Mouse (Mus musculus): ENCODE measurements at regions not wholly inside any gene's neighbourhood (a gene's known extent, or its start where the extent isn't known, plus 50 kb on each side); places are given as distances from the start of the nearest gene placed in this dataset.

DNA sequence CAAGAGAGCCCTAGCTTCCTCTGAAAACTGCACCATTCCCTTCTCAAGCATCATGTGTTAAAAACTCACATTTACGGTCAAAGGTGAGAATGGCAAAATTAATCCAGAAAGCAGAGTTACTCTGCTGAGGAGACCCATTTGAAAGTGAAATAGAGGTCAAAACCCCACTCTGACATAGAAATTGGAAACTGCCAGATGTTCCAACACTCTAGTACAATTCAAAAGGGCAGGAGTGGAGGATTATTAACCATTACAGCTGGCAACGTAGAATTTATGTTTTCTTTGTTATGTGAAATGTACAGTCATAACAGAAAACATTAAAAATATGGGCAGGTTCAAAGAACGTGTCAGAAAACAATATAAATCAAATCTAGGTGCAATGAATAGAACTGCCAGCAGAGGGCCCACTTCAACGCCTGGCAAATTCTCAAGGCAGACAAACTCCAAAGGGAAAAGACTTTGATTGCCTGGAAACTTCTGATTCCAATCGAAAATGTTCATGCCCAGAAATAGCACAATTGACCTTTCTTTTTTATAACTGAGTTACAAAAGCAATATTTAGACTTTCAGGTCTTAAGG is 54.2 kb upstream of the Rfpl4b start:
- DNase-seq, result peak; percentile 39 to 64

DNA sequence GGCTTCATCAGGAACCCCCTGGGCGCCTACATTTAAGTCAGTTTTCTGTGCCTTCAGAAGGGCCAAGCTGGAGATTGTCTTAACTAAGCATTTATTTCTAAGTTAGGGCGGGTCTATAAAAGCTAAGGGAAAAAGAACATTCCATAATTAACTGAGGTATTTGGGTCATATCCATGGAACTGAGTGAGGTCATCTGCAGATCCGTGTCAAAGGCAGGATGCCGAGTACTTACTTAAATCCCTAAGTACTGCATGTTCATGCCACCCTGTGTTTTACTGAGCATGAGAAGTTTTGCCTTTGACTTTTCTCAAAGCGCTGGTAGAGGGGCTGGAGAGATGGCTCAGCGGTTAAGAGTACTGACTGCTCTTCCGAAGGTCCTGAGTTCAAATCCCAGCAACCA is 57.7 kb upstream of the Rfpl4b start:
- no peak for DNase-seq

DNA sequence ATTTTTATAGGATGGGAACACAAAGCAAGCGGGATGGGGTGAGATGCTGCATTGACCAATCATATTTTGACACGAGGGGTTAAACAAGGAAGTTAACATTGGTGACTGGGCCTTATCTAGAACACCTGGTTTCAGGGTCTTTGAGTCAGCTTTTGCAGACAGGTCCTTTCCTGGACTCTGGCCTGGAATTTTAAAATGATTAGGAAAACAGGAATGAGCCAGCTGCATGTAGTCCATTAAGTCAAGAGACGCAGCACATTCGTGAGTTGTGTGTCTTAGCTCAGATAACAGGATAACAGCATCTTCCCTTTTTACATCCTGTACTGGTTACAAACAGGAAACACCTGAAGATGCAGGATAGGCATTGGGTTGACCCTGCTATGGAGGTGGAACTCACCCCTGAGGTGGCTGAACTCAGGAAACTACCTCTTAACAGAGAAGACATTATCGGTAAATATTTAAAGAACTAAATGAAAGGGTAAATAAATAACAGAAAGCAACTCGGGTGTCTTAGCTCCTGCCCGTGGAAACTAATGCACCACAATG is 59.1 kb upstream of the Rfpl4b start:
- no peak for DNase-seq

DNA sequence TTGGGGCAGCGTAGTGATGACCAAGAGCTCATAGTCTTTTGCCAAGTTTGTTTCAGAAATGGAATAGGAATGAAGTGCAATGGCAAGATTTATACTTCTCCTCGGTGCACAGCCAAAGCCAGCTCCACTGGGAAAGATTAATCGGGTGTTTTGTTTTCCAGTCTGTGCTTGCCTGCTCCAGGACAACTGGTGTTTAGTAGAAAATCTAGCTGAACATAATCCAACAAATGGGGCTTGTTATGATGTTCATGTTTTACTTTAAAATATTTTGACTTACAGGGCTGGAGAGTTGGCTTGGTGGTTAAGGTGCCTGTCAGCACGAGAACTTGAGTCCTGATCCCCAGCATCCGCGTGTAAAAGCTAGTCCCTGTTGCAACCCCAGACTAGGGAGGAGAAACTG is 60.6 kb upstream of the Rfpl4b start:
- no peak for DNase-seq

DNA sequence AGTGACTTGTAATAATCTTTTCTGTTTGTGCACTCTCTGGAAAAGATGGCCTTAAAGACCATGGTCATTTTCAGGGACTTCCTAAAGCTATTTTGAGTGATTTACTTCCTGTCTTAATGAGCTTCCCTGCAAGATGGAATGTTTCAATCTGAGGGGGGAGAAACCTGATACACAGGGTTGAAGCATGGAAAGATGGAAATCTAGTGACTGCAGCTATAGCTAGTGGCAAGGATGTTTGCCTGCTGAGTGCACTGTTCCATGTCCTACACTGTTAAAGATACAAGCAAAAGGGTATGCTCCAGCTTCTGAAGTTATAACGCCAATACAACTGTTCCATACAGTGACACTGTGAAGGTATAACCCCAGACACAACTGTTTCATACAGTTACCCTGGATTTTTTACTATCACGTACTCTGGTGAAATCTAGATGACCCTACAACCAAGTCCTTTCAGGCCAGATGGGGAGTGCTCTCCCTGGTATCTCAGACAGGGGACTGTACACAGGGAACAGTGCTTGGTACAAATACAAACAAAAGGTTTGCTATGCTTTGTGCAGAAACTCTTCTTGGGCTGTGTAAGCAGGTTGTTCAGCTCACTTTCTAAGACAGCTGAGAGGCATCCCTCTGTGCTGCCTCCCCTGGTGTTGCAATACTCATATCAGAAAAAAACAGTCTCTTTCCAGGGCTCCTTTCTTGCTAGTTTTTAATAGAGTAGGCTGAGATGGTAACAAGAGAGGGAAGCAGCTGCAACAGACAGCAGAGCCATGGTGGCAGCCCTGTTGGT is 62.4 kb upstream of the Rfpl4b start:
- no peak for DNase-seq

DNA sequence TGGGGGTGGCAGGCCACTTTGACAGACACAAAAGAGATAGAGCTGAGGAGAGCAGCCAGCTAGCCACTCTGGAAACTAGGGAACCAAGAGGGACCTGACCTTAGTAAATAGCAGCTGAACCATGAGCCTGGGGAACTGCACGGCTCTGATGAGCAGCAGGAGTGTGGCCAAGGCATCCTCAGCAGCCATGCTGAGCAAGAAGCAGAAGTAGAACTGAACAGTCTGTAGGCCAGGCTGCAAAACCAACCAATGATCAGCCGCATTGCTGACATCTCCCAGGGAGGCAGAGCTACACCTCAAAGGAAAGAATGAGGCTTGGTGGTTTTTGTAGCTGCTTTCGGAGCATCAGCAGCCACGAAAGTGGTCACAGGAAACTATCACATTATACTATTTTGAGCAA is 63.1 kb upstream of the Rfpl4b start:
- DNase-seq, result no peak

DNA sequence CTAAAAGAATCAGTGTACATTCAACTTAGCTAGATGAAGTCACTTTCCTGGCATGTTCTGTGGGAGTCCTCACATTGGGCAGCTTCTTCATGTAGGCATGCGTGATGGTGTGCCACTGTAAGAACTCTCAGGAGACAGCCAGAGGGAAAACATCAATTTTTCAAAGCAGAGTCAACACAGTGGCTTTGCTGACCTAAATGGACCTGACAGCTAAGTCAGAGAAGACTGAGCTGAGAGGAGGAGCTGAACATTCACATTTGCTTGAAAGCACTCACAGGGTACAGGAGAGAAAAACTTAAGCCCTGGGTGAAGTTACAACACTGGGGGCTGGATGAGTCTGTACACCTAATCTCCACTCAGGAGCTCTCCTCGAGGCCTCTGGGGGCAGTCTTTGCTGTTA is 64.9 kb upstream of the Rfpl4b start:
- DNase-seq, result no peak

DNA sequence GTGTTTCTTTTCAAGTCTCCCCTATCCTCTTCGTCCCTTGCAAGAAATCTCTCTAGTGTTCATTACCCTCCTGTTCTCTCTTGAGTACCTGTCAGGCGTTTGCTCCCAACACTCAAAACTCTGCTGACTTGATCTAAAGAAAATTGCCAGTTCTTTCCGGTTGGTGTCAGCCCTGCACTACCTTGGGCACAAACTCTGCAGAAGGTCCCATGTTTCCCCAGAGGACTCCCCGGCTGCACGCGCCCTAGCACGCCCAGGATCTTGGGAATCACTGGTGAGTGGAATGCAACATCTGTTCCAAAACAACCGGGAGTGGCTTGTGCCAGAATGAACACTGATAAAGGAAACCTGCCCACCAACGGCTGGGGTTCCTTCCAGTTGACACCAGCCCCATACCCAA is 66.3 kb upstream of the Rfpl4b start:
- DNase-seq, result no peak

DNA sequence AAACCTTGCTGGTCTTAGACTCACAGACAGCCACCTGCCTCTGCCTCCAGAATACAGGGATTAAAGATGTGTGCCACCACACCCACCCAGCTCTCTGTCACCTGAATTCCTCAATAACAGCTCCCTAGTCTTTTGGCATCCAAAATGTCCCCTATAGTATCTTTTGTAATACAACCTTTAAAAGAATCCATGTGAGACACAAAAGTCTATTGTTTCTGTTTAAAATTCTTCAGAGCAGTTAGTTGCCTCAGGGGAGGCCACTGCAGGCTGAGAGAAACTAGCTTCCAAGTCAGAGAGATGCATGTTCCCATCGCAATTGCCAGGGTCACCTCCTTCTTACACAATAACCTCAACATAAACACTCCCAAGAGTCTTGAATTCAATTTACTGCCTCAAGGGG is 70.6 kb upstream of the Lama4 start:
- DNase-seq, result no peak

DNA sequence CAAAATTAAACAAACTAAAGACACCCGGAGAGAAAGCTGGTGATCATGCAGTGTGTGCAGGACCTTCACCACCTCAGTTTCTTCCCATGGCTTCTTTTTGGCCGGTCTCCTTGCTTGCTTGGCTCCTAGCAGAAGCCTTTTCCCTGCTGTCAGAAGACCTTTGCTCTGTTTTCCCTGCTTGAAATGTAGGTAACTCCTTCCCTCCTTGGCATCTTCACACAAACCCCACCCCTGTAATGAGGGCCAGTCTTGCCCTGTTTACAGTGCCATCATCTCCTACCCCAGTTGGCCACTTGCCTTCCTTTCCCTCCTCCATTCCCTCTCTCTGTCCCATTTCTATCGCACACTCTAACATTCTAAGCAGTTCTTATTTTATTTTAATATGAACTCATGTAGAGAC is 69.7 kb upstream of the Lama4 start:
- DNase-seq, result no peak

DNA sequence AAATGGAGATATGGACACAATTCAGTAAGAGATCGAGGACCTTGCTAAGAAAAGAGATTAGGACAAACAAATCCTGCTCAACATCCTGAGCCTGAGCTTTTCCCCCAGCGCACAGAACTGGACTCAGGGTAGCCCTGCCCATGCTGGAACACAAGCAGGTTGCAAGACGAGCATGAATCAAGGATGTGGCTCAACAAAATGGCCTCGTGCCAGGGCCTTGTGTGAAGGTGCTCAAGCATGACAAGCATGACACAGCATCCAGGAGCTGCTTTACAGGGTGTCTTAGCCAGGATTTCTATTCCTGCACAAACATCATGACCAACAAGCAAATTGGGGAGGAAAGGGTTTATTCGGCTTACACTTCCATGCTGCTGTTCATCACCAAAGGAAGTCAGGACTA is 67.7 kb upstream of the Lama4 start:
- peak in 1 of 2 experiments; percentile 30 for DNase-seq

DNA sequence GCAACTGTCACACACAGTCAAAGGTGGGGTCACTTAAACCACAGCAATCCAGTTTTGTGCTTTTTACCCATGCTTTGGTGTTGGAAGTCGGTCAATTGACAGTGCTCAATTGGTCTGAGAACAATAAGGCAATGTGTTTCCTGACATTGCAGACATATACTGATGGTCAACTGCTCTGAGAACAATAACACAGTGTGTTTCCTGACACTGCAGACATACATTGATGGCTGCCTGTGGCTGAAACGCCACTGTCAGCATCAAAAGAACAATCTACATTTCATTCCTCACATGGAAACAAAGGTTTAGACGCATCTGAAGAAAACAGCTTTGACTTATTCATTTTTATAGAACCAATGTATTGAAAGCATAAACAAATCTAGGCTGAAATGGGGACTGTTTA is 59.2 kb upstream of the Lama4 start:
- DNase-seq, result no peak

DNA sequence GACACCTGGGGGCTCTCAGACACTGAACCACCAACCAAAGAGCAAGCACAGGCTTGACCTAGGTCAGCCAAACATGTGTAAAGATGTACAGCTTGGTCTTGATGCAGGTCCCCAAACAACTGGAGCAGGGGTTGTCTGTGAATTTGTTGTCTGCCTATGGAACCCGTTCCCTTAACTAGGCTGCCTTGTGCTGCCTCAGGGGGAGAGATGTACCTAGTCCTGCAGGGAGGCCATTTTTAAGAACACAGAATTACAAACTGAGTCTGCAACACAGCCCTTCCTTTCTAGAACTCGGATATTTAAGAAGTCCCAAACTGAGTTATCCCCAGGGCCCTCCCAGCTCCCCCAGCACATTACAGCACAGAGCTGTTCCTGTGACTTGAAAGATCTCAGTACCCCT is 57.5 kb upstream of the Lama4 start:
- DNase-seq, result no peak

DNA sequence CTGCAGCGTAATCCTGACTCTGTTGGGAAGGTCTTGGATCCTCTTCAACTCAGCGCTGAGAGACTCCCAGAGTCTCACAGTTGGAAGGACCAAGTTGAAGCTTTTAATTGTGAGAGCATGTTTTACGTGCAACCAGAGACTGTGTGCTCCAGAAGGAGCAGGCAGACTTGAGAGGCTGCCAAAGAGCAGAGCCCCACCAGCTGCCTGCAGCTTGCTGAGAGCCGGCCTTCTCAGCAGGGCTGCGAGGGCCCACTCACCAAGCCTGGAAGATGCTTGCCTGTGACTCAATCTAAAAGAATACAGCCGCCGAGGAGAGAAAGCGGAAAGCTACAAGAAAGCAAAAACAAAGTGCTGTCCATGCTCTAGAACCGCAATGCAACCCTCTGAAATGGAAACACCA is 57.0 kb upstream of the Lama4 start:
- DNase-seq, result peak; percentile 64 to 70

DNA sequence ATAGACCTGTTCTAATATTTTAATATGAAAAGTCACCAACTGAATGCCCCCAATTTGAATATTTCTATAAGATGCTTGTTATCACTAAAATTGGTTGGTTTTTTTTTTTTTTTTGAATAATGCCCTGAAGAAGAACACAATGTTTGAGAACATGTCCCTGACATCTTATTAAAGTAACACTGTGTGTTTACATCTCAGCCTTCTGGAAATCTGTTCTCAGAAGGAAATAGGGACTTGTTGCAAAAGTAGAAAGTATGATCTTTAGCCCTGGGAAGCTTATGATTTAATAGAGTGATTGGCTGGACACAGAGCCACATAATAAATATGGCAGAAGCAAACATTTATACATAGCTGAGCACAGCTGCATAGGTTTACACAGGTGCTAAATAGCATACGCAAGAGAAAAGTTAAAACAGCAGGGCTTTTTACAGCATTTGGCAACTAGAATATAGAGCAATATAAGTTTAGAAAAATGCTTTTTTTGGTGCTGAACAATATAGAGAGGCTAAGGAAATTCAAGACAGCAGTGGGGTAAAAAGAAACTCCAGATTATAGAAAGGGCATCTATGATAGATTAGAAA is 56.1 kb upstream of the Lama4 start:
- DNase-seq, result no peak

DNA sequence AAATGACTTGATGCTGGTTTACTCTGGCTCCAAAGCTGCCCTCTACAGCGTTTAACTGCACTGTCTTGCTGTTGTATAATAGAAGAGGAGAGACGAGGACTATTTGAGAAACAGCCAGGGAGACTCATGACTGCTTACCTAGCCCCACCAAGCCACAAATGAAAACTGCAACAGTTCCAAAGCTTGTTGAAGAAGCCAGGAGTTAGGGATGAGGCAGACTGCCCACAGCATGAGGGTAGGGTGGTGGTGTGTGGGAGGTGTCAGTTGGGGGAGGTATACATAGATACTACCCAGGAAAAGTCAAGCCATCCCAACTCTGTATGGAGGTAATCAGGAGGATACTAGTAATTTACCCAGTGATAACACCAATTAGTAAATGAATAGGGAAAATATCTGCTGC is 55.5 kb upstream of the Lama4 start:
- no peak for DNase-seq

DNA sequence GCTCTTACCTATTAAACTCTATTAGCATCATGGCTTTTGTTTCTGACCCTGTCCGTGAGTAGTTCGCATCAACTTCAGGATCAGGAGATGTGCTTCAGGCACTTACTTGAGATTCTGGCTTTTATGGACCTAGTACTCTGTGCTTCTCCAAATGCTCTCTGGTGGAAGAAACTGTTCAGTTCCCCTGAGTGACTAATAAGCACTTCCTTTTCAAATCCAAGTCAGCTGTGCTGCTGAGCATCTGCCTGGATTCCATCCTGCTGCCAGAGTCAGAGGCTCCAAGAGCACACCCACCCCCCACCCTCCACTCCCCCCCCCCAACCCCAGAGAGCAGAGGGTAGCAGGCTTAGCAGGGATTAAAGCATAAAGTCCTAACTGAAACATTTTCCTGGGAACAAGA is 52.3 kb upstream of the Lama4 start:
- no peak for DNase-seq
